Mouse (Mus musculus): ENCODE results near the gene Ift22. TPM values are rescaled to one million over a fixed set of nuclear protein-coding genes. Genes with fewer than 3 reads are reported as not detected.

Gene Ift22
- polyA plus RNA-seq, 1 experiment: 19.6 TPM

GRCm38 (mm10) chr5:136962966-136963540, 55.1 kb downstream of the Ift22 start:
- Histone ChIP-seq H3K79me2 (ENCODE audit: control insufficient read depth, insufficient read depth) (no peaks in the 10 kb centered on the region), H3K4me3 (peak overlapping the region; percentile 62)

More at GRCm38 (mm10) chr5:136962966-136963540, 55.1 kb downstream of the Ift22 start:
- no peaks in the 10 kb centered on the region for H3K27me3 ChIP-seq (ENCODE audit: control insufficient read depth, insufficient read depth, insufficient read length)
- no peak overlapping the region for H3ac ChIP-seq (ENCODE audit: control insufficient read depth, insufficient read length)
- no peaks in the 10 kb centered on the region for H3K36me3 ChIP-seq (ENCODE audit: control insufficient read depth, insufficient read depth)
- TF ChIP-seq E2F4 (IDR thresholded peaks at IDR 0.05; ENCODE audit: insufficient read depth) (no peak), REST (IDR thresholded peaks at IDR 0.05; ENCODE audit: insufficient read depth, insufficient read length) (no peak), POLR2A (IDR thresholded peaks at IDR 0.05; ENCODE audit: insufficient read length, low read depth) (no peak), MYOG (IDR thresholded peaks at IDR 0.05; ENCODE audit: control insufficient read depth in 1 of 3, insufficient read depth in 1 of 3, insufficient read length in 2 of 3, low read depth in 2 of 3) (no peak), USF1 (IDR thresholded peaks at IDR 0.05; ENCODE audit: low read depth) (no peak), SRF (IDR thresholded peaks at IDR 0.05; ENCODE audit: control insufficient read depth, insufficient read length, low read depth) (no peak), MYOD1 (IDR thresholded peaks at IDR 0.05; ENCODE audit: control insufficient read depth in 1 of 3, insufficient read length in 2 of 3, low read depth in 2 of 3) (no peak), CEBPB (IDR thresholded peaks at IDR 0.05; ENCODE audit: insufficient read depth, poor library complexity, severe bottlenecking) (no peak), MAX (IDR thresholded peaks at IDR 0.05; ENCODE audit: low read depth) (no peak), TCF12 (IDR thresholded peaks at IDR 0.05; ENCODE audit: insufficient read depth, poor library complexity, severe bottlenecking) (no peak), POLR2AphosphoS2 (IDR thresholded peaks at IDR 0.05; ENCODE audit: insufficient read length, low read depth) (no peak), TCF3 (IDR thresholded peaks at IDR 0.05; ENCODE audit: insufficient read length, low read depth) (no peak)
- H3K4me2 ChIP-seq (ENCODE audit: low read depth): peak overlapping the region; percentile 90

Other genes with a start within 250 kb of the Ift22 start
- 0.37 TPM for gene Myl10, start 215.0 kb upstream of the Ift22 start, polyA plus RNA-seq (2012; fragmentation: generic; extraction: Trizol)
- gene Col26a1, start 24.9 kb upstream of the Ift22 start, polyA plus RNA-seq (2012; fragmentation: generic; extraction: Trizol): 1.00 TPM
- 283 TPM for gene Fis1, start 45.1 kb downstream of the Ift22 start, polyA plus RNA-seq (2012; fragmentation: generic; extraction: Trizol)
- gene Cldn15, start 58.5 kb downstream of the Ift22 start, polyA plus RNA-seq (2012; fragmentation: generic; extraction: Trizol): 0.23 TPM
- gene Plod3, start 78.9 kb downstream of the Ift22 start, polyA plus RNA-seq (2012; fragmentation: generic; extraction: Trizol): 124 TPM
- 97.7 TPM for gene Znhit1, start 79.9 kb downstream of the Ift22 start, polyA plus RNA-seq (2012; fragmentation: generic; extraction: Trizol)
- 0.04 TPM for gene Vgf, start 118.2 kb downstream of the Ift22 start, polyA plus RNA-seq (2012; fragmentation: generic; extraction: Trizol)
- 172 TPM for gene Ap1s1, start 138.0 kb downstream of the Ift22 start, polyA plus RNA-seq (2012; fragmentation: generic; extraction: Trizol)
- 17.6 TPM for gene Serpine1, start 164.1 kb downstream of the Ift22 start, polyA plus RNA-seq (2012; fragmentation: generic; extraction: Trizol)
- 5.9 TPM for gene Trim56, start 208.1 kb downstream of the Ift22 start, polyA plus RNA-seq (2012; fragmentation: generic; extraction: Trizol)
- not detected for gene Muc3, start 241.2 kb downstream of the Ift22 start, polyA plus RNA-seq (2012; fragmentation: generic; extraction: Trizol)